Mouse (Mus musculus) liver, adult 2 months (tissue): ENCODE measurements around the gene Klhl7.

ENCODE experiments used
- CTCF ChIP-seq: fragments of 200-500 bp; IDR thresholded peaks from 2 replicates; pipeline ENCODE4 v1.5.1; 2011; ENCODE audit warnings: low read depth, low read length, control low read depth
- POLR2A ChIP-seq: fragments of 200-500 bp; IDR thresholded peaks from 2 replicates; pipeline ENCODE4 v1.6.1; 2011; ENCODE audit warnings: low read length, control low read depth; ENCODE audit not compliant: insufficient read depth; ENCODE audit errors: extremely low read depth

- TF ChIP-seq CTCF = no peak
- TF ChIP-seq POLR2A = no peak
Observed at GRCm38 (mm10) chr5:24103841-24104240, 3.4 kb downstream of the Klhl7 start.
